Mouse (Mus musculus) testis, adult 2 months (tissue): ENCODE measurements around the gene Plch2.

Experiments used
- CTCF ChIP-seq: fragments of 200-500 bp; IDR thresholded peaks from 2 replicates; pipeline ENCODE4 v1.5.1; 2012; ENCODE audit warnings: low read depth, mild to moderate bottlenecking, inconsistent platforms, low read length, moderate library complexity; ENCODE audit not compliant: control insufficient read depth, insufficient read depth, insufficient replicate concordance
- POLR2A ChIP-seq: fragments of 200-500 bp; IDR thresholded peaks from 2 replicates; pipeline ENCODE4 v1.6.1; 2012; ENCODE audit warnings: low read depth, mild to moderate bottlenecking, inconsistent platforms, low read length, moderate library complexity; ENCODE audit not compliant: control insufficient read depth

GRCm38 (mm10) chr4:155095238-155095900 lies 38.8 kb upstream of the Plch2 start:
- TF ChIP-seq POLR2A: 0 out of 2 replicates have a peak, but pooled peaks have one; percentile 35
- TF ChIP-seq CTCF: peak; percentile 94
